Mouse (Mus musculus) c-Kit-positive CD71-negative TER-119-negative erythroid progenitor cells, embryonic 14.5 days (primary cell): ENCODE measurements around the gene Tbc1d13.
"Not testable (repeated sequence)": the region's sequence is repeated elsewhere in the genome, so short reads cannot be mapped to it uniquely, and the experiment has no call there.

Experiments
- DNase-seq: peaks from one replicate; pipeline ENCODE4 v3.0.0-alpha.2; 2013; ENCODE audit warnings: low read depth

Tbc1d13 gene

DNA sequence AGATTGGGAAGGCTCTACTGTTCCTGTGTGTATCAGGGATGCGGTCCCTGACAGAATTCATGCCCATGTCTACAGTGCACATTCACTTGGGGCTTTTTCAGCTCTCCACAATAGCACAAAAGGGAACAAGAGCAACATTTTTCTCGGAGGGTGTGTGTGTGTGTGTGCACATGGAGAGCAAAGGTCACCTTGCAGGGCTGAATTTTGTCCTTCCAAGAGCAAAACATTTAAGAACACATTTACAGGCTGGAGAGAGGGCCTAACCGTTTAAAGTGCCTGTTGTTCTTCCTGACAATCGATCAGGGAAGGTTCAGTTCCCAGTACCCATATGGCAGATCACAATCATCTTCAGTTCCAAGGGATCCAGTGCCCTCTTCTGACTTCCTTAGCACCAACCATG, 3.4 kb upstream of the Tbc1d13 start:
- no peak for DNase-seq

DNA sequence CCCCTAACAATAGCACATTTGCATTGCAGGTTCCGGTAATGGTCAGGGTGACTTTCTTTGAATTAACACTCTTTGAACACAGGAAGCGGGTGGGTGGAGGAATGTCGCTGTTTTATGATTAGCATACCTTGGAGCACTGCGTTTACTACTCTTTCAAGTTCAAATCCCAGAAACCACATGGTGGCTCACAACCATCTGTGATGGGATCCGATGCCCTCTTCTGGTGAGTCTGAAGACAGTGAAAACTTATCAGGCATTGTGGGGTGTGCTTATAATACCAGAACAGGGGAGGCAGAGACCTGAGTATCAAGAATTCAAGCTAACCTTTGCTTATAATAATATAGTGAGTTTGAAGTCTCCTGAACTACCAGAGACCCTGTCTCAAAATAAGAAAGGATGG, 2.3 kb upstream of the Tbc1d13 start:
- DNase-seq, result not testable (repeated sequence)

DNA sequence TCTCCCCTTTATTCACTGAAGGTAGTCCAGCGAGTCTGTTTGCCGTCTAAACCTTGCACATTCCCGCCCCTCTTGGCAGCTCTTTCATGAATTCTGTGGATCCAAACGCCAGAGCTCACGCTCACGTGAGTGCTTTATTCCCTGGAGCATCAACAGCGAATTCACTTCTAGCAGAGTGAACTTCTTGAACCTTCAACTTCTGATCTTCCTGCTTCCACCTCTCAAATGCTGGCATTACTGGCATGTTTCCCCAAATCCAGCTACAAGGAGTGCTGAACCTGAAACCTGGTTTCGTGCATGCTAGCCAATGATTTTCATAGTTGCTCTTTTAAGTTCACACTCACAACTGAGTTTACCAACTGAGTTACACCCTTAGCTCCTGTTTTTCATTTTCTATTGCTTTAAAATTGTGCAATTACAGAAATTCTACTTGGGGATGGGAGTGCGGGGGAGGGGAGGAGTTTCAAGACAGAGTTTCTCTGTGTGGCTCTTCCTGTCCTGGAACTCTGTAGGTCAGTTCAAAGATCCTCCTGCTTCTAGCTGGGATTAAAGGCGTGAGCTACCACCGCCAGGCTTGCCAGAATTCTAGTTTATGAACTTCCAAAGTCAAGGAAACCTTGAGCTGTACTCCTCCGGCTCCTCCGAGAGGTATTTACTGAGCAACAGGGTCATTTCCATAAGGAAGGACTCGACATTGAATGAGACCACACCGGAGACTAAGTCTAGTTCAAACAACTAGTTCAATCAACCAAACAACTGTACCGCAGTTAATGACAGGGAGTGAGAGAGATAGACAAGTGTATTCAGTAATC, 539 bp upstream of the Tbc1d13 start:
- no peak for DNase-seq

DNA sequence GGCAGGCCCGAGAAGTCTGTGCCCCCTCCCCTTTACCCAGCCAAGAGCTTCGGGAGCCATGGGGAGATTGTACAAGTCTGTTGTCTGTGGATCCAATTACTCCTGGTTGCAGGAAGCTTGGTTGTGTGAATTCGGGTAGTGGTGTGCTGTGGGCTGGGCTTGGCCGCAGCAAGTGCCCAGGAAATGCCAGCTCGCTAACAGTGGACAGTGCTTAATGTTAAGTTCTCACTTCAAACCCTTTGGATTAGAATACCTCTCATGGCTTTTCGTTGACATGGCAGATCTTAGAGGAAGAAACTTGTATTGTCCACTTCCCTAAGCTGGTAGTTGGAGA, 799 bp downstream of the Tbc1d13 start:
- no peak for DNase-seq

DNA sequence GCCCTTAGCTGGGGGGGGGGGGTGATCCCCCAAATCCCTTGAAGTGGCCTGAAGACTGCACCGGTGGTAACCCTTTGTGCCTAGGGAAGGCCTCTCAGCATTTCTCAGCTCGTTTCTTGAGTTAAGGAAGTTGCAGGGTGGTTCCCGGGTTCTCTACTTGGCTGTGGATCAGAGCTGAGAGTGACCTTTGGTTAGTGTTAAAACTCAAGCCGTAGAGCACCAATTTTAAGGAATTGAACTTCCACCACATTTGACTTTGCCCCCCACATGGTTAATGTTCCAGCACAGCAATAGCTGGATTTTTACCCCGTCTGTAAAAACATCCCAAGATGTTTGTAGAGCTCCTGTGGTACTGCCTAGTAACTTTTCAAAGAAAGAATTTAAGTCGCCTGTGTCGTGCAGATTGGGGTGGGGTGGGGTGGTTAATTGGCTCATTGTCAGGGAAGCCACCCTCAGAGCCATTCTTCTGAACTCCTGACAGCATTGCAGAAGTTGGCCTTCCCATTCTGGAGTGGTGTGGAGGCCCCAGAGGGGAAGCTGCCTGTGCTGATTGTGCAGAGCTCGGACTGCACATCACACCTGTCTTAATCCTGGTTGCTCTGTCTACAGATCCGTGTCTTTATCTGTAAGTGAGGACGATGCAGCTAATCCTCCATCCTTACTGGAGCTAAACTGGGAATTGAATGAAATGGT, 1.5 kb downstream of the Tbc1d13 start:
- DNase-seq, result no peak

DNA sequence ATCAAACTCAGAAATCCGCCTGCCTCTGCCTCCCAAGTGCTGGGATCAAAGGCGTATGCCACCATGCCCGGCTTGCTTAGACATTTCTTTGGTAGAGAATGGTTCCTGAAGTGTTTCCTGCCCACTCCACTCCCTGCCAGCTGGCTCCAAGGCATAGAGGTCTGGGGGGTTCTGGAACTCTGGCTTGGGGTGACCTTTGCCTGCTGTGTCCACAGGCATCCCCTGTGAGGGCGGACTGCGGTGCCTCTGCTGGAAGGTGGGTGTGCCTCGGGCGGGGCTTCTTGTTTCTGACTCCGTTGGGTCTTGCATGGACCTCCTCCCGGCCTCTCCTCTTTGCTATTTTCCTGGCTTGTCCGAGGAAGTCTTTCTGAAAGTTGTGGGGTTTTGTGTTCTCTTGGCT, 2.9 kb downstream of the Tbc1d13 start:
- no peak for DNase-seq

DNA sequence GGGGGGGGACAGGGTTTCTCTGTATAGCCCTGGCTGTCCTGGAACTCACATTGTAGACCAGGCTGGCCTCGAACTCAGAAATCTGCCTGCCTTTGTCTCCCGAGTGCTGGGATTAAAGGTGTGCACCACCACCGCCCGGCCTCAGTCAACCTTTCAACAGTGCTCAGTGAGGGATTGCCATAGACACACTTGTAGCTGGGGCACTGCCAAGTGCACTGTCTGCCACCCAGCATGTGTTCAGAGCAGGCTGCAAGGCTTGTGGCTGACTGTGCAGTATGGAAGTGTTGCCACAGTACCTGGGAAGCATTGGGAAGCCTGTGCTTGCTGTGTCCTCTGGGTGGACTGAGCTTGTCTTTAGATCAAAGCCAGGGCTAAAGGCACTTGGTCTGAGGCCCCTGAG, 6.5 kb downstream of the Tbc1d13 start:
- DNase-seq, result not testable (repeated sequence)

DNA sequence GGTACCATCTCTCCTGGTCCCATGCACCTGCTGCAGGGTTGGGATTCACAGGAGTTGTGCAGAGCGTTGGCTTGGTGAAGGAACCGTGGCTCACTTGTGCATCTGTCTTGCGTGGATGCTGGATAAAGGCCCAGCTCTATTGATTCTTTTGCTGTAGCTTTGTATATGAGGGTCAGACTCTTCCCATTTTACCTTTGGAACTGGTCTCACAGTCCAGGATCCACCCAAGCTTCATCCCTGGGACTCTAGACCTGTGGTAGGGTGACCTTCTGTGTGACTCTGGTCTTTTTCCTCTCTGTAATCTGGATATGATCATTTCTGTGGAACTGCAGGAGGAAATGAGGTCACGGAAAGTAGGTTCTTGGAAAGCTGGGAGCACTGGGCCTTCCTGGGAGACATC, 10.9 kb downstream of the Tbc1d13 start:
- no peak for DNase-seq

DNA sequence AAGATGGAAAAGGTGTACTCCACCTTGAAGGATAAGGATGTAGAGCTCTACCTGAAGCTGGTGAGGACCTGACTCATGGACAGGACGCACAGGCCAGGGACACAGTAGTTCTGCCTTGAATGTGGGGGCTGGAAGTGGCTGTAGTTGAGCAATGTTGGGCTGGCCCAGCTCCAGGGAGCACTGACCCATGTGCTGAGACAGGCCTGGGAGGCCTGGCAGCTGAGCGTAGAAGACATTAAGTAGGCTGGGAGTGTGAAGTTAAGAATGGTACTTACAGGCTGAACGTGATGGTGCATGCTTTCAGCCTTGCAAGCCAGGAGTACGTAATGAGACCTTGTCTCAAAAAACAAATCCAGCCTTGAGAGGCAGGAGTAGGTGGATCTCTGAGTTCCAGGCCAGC, 13.9 kb downstream of the Tbc1d13 start:
- DNase-seq, result no peak

DNA sequence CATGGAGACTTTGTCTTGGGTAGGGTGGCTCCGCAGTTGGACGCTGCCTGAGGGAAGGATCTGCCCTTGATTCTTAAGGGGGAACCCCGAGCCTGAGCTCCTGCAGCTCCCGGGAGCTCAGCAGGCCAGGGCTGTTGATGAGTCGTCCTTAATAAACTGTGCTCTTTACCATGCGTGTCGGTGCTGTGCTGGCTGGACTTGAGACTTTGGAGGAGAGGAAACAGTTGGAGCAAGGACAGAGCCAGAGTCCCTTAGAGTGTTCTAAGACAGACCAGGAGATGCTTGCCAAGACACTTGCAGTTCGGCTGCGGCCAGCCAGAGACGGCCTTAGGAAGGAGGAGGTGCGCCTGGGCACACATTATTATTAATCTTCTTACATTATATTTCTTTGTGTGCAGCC, 18.3 kb downstream of the Tbc1d13 start:
- no peak for DNase-seq

DNA sequence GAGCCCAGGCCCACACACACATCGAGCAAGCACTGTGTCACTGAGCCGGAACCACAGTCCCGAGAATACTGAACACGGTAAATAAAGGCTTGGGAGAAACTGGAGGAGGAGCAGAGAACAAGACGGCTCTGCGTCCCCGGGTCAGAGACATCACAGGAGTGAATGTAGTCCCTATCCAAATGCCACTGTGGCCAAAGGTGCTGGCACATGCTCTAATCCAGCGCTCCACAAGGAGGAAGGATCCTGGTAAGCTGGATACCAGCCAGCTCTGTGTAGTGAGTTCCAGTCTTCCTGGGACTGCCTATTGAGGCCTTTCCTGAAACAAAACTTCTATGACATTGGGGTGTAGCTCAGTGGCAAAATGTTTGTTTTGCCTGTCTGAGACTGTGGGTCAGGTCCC, 19.1 kb downstream of the Tbc1d13 start:
- no peak for DNase-seq

DNA sequence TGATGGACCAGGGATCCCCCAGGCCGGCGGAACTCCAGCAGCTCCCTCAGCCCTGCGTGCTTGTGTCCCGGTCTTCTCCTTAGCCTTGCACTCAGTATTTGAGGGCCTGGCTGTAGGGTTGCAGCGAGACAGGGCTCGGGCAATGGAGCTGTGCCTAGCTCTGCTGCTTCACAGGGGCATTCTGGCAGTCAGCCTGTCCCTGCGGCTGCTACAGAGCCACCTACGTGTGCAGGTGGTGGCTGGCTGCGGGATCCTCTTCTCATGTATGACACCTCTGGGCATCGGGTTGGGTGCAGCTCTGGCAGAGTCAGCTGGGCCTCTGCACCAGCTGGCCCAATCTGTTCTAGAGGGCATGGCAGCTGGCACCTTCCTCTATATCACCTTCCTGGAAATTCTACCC, 26.3 kb downstream of the Tbc1d13 start:
- not testable (repeated sequence) for DNase-seq

DNA sequence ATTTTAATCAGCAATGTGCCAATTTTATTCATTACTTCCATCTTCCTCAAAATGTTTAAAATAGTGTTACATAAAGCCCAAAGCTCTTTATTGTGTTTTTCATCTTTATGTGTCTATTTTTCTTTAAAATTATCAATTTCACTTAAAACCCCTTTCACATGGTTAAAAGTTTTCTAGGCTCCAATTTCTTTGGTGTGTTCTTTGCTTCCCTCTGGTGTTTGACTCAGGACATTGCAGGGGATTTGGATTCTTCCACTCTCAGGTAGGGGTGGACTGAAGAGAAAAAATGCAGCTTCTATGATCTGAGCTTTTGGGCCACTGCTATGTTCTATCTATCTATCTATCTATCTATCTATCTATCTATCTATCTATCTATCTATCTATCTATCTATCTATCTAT, 28.3 kb downstream of the Tbc1d13 start:
- DNase-seq, result peak; percentile 54

DNA sequence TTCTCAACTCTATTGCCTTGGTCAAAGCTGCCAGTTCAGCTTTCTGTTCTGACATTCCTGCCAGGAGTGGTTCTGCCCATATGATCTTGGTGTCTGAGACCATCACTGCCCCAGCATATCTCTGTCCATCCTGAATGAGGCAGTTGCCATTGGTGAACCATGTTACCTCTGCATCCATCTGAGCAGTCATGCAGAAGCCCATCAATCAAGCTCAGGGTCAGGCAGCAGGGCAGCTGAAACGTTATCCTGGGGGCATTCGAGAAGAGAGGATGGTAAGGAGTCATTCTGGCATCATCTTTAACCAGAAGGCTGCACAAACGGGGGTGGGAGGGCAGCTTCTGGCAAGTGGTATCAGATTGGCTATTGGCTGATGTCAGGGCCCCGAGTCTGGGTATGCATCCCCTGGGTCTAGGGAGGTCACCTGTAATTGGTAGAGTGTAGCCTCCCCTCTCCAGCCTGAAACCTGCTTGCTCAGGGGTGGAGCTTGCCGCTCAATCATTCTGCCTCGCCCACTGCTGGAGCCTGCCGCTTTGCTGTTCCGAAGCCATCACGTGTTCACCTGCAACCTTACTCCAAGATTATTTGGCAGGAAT, 30.9 kb downstream of the Tbc1d13 start:
- no peak for DNase-seq

DNA sequence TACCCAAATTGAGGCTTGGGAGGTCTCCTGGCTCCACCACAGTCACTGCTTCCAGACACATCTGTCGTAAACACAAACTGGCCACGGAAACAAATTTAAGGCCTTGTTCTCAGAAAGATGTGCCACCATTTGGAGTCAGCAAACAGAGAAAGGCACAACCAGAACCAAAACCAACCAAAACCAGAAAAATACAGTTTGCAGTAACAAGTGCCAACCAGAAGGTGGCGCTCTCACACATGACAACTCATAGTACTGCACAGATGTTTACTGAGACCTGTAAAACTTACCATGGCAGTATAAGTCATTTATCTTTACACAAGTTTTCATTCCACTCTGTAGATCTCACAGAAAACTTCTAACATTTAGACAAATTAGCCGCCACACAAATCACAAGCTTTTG, 33.1 kb downstream of the Tbc1d13 start:
- DNase-seq, result no peak

DNA sequence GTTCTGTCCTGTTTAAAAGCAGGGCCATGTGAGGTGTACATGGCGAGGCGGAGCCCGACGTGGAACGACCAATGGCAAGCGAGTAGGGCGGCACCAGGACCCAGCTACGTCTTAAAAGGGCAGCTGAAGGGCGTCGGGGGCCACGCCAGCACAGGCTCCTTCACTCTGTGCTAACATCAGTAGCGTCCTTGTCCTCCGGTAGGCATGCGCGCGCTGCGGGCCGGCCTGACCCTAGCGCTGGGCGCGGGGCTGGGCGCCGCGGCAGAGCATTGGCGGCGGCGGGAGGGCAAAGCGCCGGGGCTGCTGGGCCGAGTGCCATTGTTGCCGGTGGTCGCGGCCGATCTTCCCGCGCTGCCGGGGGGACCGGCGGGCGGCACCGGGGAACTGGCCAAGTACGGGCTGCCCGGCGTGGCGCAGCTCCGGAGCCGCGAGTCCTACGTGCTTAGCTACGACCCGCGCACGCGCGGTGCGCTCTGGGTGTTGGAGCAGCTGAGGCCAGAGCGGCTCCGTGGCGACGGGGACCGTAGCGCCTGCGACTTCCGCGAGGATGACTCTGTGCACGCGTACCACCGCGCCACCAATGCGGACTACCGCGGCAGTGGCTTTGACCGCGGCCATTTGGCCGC, 37.9 kb downstream of the Tbc1d13 start, which contains the start of gene Endog:
TSS of gene Endog (plus strand) at position 123 of the 626 bp plus-strand sequence.
- peak; percentile 57 for DNase-seq

DNA sequence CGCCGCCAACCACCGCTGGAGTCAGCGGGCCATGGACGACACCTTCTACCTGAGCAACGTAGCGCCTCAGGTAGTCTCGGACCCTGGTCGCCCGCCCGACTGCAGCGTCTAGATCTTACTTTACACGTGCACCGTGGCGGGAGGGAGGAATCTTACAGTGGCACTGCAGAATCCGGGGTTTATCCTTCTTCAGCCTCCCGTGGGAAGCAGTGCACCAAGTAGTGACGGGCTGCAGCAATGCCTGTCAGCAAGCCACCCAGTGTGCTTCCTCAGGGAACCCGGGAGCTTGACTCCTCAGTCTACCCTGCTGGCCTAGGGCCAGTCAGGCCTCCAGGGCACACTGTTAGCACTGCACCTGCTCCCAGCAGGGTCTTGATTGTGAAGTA, 38.4 kb downstream of the Tbc1d13 start:
- DNase-seq, result no peak

DNA sequence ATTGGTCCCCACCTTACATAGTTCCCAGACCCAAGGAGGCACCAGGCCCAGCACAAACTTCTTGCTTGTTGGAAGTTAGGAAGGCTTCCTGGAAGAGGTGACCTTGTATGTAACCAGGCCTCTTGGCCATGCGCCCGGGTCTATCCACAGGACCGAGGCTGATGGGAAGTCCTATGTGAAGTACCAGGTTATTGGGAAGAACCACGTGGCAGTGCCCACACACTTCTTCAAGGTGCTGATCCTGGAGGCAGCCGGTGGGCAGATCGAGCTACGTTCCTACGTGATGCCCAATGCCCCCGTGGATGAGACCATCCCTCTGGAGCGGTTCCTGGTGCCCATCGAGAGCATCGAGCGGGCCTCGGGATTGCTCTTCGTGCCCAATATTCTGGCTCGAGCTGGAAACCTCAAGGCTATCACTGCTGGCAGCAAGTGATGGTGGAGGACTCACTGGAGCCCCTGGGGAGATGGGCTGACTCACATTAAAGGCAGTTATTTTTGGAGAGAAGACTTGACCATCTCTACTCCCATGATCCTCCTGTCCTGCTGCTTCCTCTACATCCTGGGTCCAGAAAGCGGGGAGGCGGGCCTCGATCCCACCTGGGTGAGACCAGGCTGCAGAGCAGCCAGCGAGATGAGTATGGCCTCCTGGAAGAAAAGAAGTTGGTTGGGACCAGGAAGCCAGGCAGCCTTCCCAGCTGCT, 40.1 kb downstream of the Tbc1d13 start:
- no peak for DNase-seq

DNA sequence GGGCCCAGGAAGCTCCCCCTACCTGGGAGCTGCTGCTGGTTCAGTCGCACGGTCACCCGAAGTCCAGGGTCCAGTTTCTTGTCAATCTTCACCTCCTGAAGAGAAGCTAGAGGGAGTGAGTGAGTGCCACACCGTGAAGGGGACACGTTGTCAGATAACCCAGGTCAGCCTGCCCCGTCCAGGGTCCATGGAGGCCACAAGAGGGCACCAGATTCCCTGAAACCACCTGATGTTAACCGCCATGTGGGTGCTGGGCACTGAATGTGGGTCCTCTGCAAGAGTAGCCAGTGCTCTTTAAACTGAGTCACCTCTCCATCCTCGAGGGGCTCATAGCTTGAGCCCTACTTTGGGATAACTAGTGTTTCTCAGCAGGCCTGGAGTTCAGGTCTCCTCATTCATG, 42.4 kb downstream of the Tbc1d13 start:
- DNase-seq, result no peak

DNA sequence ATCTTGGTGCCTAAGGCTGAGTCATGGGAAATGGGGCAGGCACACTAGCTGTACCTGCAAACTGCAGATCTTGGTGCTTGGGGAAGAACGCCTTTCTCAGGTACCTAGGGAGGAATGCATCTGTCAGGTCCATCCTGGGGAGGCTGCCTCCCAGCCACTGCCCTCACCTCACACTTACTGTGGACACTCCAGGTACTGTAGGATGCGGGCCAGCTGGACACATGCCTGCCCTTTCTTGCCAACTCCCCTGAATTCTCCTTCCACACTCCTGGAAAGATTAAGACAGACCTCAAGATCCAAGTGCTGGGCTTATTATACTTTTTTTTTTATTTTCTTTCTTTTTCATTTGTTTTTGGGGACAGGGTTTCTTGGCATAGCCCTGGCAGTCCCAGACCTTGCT, 43.0 kb downstream of the Tbc1d13 start:
- DNase-seq, result no peak

DNA sequence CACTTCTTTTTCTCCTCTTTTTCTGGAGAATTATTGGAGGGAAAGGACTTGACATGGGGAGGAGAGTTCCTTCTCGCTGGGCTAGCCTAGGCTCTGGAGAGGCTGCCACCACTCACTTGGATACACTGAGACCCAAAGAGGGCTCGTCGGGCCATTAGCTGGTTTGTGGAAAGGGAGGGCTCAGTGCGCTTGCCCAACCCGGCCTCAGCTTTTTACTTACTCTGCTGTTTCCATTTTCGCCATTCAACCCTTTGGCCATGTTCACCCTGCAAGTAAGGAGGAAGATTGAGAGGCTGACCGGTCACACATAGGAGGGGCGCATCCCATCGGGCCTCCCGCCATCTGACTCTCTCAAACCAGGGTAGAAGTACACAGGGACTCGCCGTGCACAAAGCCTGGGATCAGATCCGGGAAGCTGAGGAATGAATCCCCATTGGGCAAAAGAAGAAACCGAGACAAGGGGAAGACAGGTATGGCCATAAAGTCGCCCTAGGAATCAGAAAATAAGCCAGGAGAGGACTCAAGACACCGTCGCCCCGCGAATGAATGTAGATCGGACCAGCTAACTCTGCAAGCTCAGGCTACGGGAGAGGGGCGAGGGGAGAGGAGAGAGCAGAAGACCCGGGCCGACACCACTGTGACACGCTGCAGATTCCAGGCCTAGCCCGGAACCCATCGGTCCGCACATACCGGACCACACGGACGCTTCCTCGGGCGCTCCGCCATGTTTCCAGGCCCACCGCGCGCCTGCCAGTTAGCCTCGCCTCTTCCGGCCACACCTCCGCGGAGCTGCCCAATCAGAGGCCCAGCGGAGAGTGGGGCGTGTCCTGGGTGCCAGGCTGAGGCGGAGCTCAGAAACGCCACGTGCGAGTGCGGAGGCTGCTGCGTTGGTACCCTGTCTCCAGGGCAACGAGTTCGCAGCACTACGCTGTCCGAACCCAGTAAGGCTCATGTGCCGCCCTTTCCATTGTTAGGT, 44.4 kb downstream of the Tbc1d13 start, which contains the start of gene Spout1:
TSS of gene Spout1 (minus strand) at position 760 of the 976 bp plus-strand sequence.
- DNase-seq, result peak; percentile 94
